Mouse (Mus musculus) embryo, embryonic 11.5 days (tissue): Measurements from ENCODE around the gene Foxa2.

ENCODE experiments used
- DNase-seq: peaks from one replicate; pipeline ENCODE4 v3.0.0-alpha.2; 2012; ENCODE audit warnings: low read depth, low spot score

Foxa2 gene

GRCm38 (mm10) chr2:148046799-148047165 is at the start of gene Foxa2:
Gene Foxa2, minus strand, starts transcription at chr2:148046969.
- no peak for DNase-seq

GRCm38 (mm10) chr2:148092089-148092488 is 45.3 kb upstream of the Foxa2 start:
- DNase-seq = no peak

- no peak for DNase-seq
Measured at GRCm38 (mm10) chr2:148091657-148092056, 44.9 kb upstream of the Foxa2 start.

- DNase-seq = no peak
Measured at GRCm38 (mm10) chr2:148090071-148090470, 43.3 kb upstream of the Foxa2 start.

GRCm38 (mm10) chr2:148085529-148085928 is 38.8 kb upstream of the Foxa2 start:
- DNase-seq = no peak

- no peak for DNase-seq
Measured at GRCm38 (mm10) chr2:148085126-148085525, 38.4 kb upstream of the Foxa2 start.

- DNase-seq = peak; percentile 39
Measured at GRCm38 (mm10) chr2:148082283-148082682, 35.5 kb upstream of the Foxa2 start.

- DNase-seq = no peak
Measured at GRCm38 (mm10) chr2:148060705-148061104, 13.9 kb upstream of the Foxa2 start.

- no peak for DNase-seq
Measured at GRCm38 (mm10) chr2:148053411-148053810, 6.6 kb upstream of the Foxa2 start.

- DNase-seq = peak; percentile 64
Measured at GRCm38 (mm10) chr2:148048484-148049129, 1.8 kb upstream of the Foxa2 start.

- DNase-seq = no peak
Measured at GRCm38 (mm10) chr2:148047611-148048010, 842 bp upstream of the Foxa2 start.

- no peak for DNase-seq
Measured at GRCm38 (mm10) chr2:148045937-148046798, 601 bp downstream of the Foxa2 start.

- DNase-seq = no peak
Measured at GRCm38 (mm10) chr2:148045543-148045936, 1.2 kb downstream of the Foxa2 start.

GRCm38 (mm10) chr2:148044877-148045539 is 1.8 kb downstream of the Foxa2 start:
- DNase-seq = no peak

GRCm38 (mm10) chr2:148043976-148044876 is 2.5 kb downstream of the Foxa2 start:
- DNase-seq = no peak

- no peak for DNase-seq
Measured at GRCm38 (mm10) chr2:148043271-148043975, 3.3 kb downstream of the Foxa2 start.

GRCm38 (mm10) chr2:148042126-148042640 is 4.6 kb downstream of the Foxa2 start:
- no peak for DNase-seq

- DNase-seq = no peak
Measured at GRCm38 (mm10) chr2:148041381-148041780, 5.4 kb downstream of the Foxa2 start.

- DNase-seq = no peak
Measured at GRCm38 (mm10) chr2:148040236-148041121, 6.3 kb downstream of the Foxa2 start.
